Mouse (Mus musculus) limb, embryonic 14.5 days (tissue): ENCODE data around the gene Mthfd1l. TPM values are rescaled to one million over a fixed set of nuclear protein-coding genes. Genes with fewer than 3 reads are reported as not detected.
A peak's percentile ranks its signal among the peaks of the same experiment; 100 is the strongest.
"Not testable (repeated sequence)": the region's sequence is repeated elsewhere in the genome, so short reads cannot be mapped to it uniquely, and the experiment has no call there.

Source experiments
- ATAC-seq: fragments of 200-750 bp; cut with Nextera tagmentation; 2 replicates; pipeline ENCODE4 v1.8.0; 2017; ENCODE audit warnings: low read depth, moderate number of reproducible peaks, moderate TSS enrichment; ENCODE audit not compliant: low FRiP score
- DNase-seq: peaks from one replicate; pipeline ENCODE4 v3.0.0-alpha.2; 2015; ENCODE audit warnings: low spot score
- H3K27ac ChIP-seq: fragments of 300-500 bp; sonication (generic); replicated peaks from 2 replicates; pipeline ENCODE4 v1.5.1; 2014; ENCODE audit warnings: low read depth, mild to moderate bottlenecking, low read length, moderate library complexity, mixed read lengths
- H3K27me3 ChIP-seq: fragments of 300-500 bp; sonication (generic); 2 replicates; pipeline ENCODE4 v1.6.1; 2014; ENCODE audit warnings: low read length, mixed read lengths; ENCODE audit not compliant: control insufficient read depth, insufficient read depth
- H3K36me3 ChIP-seq: fragments of 300-500 bp; sonication (generic); 2 replicates; pipeline ENCODE4 v1.6.1; 2014; ENCODE audit warnings: mild to moderate bottlenecking, low read length, moderate library complexity, mixed read lengths; ENCODE audit not compliant: control insufficient read depth, insufficient read depth
- H3K4me1 ChIP-seq: fragments of 300-500 bp; sonication (generic); 2 replicates; pipeline ENCODE4 v1.6.1; 2014; ENCODE audit warnings: antibody characterized with exemption, low read length, mixed read lengths; ENCODE audit not compliant: control insufficient read depth, insufficient read depth
- H3K4me2 ChIP-seq: fragments of 300-500 bp; sonication (generic); replicated peaks from 2 replicates; pipeline ENCODE4 v1.6.1; 2014; ENCODE audit warnings: low read depth, mild to moderate bottlenecking, low read length, moderate library complexity; ENCODE audit not compliant: severe bottlenecking
- H3K4me3 ChIP-seq: fragments of 300-500 bp; sonication (generic); replicated peaks from 2 replicates; pipeline ENCODE4 v1.5.1; 2014; ENCODE audit warnings: low read length
- H3K9ac ChIP-seq: fragments of 300-500 bp; sonication (generic); 2 replicates; pipeline ENCODE4 v1.6.1; 2014; ENCODE audit warnings: mild to moderate bottlenecking, low read depth, low read length, moderate library complexity; ENCODE audit not compliant: severe bottlenecking
- H3K9me3 ChIP-seq: fragments of 300-500 bp; sonication (generic); 2 replicates; pipeline ENCODE4 v1.6.1; 2016; ENCODE audit warnings: low read length; ENCODE audit not compliant: control insufficient read depth
- POLR2A ChIP-seq: fragments of 200-500 bp; IDR thresholded peaks from 2 replicates; pipeline ENCODE4 v1.8.0; 2012; ENCODE audit warnings: inconsistent platforms, mild to moderate bottlenecking, moderate library complexity, borderline replicate concordance; ENCODE audit not compliant: insufficient read depth, insufficient read length; ENCODE audit errors: extremely low read depth
- WGBS: fragments of 180-500 bp; shearing (Covaris S2); extraction: QIAGEN DNeasy Blood & Tissue Kit; methylation state at CpG from one replicate; pipeline ENCODE4 v1.1.7; 2014; 5-methylcytosine and 5-hydroxymethylcytosine counted together
- polyA plus RNA-seq, 2 experiments: library from polyadenylated mRNA; depleted of rRNA in 1 of 2; stranded (reverse) in 1 of 2; unstranded in 1 of 2; fragments of >200 nt; fragmentation: Nextera tagmentation in 1 of 2; extraction: Ambion mirVana in 1 of 2; gene quantifications; 2 replicates each; pipeline versions ENCODE4 v1.2.1 to v1.2.3; 2012 to 2014

Mthfd1l gene
- polyA plus RNA-seq, 2 experiments: 10.2 to 10.4 TPM

- TF ChIP-seq POLR2A: no peak
- Histone ChIP-seq H3K9me3 (no peaks in the 10 kb centered on the region), H3K27me3 (no peaks in the 10 kb centered on the region), H3K4me2 (no peak overlapping the region), H3K27ac (no peak overlapping the region), H3K9ac (no peak overlapping the region), H3K36me3 (no peaks in the 10 kb centered on the region), H3K4me3 (no peak overlapping the region), H3K4me1 (no peaks in the 10 kb centered on the region)
- ATAC-seq: no peak
- 82% methylated on average over 6 of the region's 6 CpGs for WGBS
- DNase-seq: no peak
These were observed 99.0 kb downstream of the Mthfd1l start for GRCm38 (mm10) chr10:4071845-4072345.

- not testable (repeated sequence) for H3K9ac ChIP-seq, DNase-seq, H3K4me1 ChIP-seq, ATAC-seq, H3K36me3 ChIP-seq, H3K4me3 ChIP-seq, H3K4me2 ChIP-seq, H3K27me3 ChIP-seq, H3K9me3 ChIP-seq, H3K27ac ChIP-seq
- 88% methylated on average over 4 of the region's 4 CpGs for WGBS
These were observed 99.6 kb downstream of the Mthfd1l start for GRCm38 (mm10) chr10:4072491-4072890.

GRCm38 (mm10) chr10:4078220-4078840 is 105.4 kb downstream of the Mthfd1l start:
- WGBS: 75% methylated on average over 9 of the region's 9 CpGs
- Histone ChIP-seq H3K9ac (no peak overlapping the region), H3K4me3 (no peak overlapping the region), H3K4me1 (peaks cover 10% of the 10 kb centered on the region), H3K27me3 (no peaks in the 10 kb centered on the region), H3K27ac (no peak overlapping the region), H3K4me2 (no peak overlapping the region), H3K36me3 (no peaks in the 10 kb centered on the region), H3K9me3 (no peaks in the 10 kb centered on the region)
- no peak for TF ChIP-seq POLR2A
- ATAC-seq (no peak), DNase-seq (no peak)

GRCm38 (mm10) chr10:4078979-4079630 is 106.2 kb downstream of the Mthfd1l start:
- no peak for TF ChIP-seq POLR2A
- no peak overlapping the region; the same call in 1 of the 2 replicates for H3K27ac ChIP-seq
- 67% methylated on average over 8 of the region's 8 CpGs for WGBS
- peaks cover 10% of the 10 kb centered on the region for H3K4me1 ChIP-seq
- no peaks in the 10 kb centered on the region for H3K9me3 ChIP-seq
- DNase-seq: no peak
- no peak overlapping the region for H3K4me2 ChIP-seq
- H3K9ac ChIP-seq: no peak overlapping the region
- no peak overlapping the region for H3K4me3 ChIP-seq
- H3K27me3 ChIP-seq: no peaks in the 10 kb centered on the region
- peaks cover 3% of the 10 kb centered on the region; the same call in 1 of the 2 replicates for H3K36me3 ChIP-seq
- ATAC-seq: no peak

- H3K27me3 ChIP-seq: no peaks in the 10 kb centered on the region
- peaks cover 10% of the 10 kb centered on the region for H3K4me1 ChIP-seq
- no peak overlapping the region for H3K4me3 ChIP-seq
- peak; percentile 39 for DNase-seq
- no peak for TF ChIP-seq POLR2A
- no peak overlapping the region; the same call in 1 of the 2 replicates for H3K27ac ChIP-seq
- no peaks in the 10 kb centered on the region for H3K9me3 ChIP-seq
- no peak overlapping the region for H3K4me2 ChIP-seq
- WGBS: 71% methylated on average over 15 of the region's 15 CpGs
- no peak overlapping the region for H3K9ac ChIP-seq
- no peak for ATAC-seq
- peaks cover 3% of the 10 kb centered on the region; the same call in 1 of the 2 replicates for H3K36me3 ChIP-seq
These were observed 106.8 kb downstream of the Mthfd1l start for GRCm38 (mm10) chr10:4079643-4080244.
